Mouse (Mus musculus) adipocyte (in vitro differentiated cells): ENCODE data around the gene Mllt10.
A peak's percentile ranks its signal among the peaks of the same experiment; 100 is the strongest.

Experiments
- DNase-seq: peaks from one replicate; pipeline ENCODE4 v3.0.0-alpha.2; 2016; ENCODE audit warnings: low spot score

Mllt10 gene

DNA sequence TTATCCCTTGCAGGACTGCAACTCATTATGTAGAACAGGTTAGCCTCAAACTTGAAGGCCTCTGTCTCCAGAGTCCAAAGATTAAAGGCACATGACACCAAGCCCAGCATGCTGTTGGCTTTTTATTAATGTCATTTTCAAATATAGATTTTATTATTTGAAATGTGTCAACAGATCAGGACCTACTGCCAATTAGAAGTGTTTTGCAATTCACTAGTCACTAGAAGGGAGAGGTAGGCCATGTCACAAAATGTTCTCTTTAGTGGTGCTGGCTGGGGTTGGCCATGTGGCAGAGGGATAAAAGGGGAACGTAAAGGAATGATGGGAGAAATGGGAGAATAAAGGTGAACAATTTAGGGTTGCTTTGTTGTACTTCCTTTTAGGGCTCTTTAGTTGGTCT, 38.8 kb downstream of the Mllt10 start:
- peak; percentile 19 for DNase-seq

DNA sequence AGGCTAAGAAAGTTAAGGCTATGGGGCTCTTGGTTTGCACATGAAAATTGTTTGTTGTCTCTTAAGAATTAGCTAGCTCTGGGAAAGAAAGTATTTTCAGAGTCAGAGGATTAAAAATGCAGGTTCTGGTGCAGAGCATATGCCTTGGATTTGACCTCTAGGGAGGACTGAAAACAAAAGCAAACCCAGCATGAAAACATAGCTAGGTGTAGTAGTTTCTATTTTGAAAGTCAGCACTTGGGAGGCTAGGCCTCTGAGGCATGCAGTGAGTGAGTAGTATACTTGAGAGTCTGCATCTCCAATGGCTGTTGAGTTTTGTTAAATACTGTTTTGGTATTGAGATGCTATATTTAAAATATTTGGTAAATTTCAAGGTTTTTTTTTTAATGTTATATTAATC, 39.3 kb downstream of the Mllt10 start:
- DNase-seq: no peak

- DNase-seq: peak; percentile 52
Observed at GRCm38 (mm10) chr2:18095804-18096203, 40.8 kb downstream of the Mllt10 start.

- no peak for DNase-seq
Observed at GRCm38 (mm10) chr2:18100914-18101313, 45.9 kb downstream of the Mllt10 start.

DNA sequence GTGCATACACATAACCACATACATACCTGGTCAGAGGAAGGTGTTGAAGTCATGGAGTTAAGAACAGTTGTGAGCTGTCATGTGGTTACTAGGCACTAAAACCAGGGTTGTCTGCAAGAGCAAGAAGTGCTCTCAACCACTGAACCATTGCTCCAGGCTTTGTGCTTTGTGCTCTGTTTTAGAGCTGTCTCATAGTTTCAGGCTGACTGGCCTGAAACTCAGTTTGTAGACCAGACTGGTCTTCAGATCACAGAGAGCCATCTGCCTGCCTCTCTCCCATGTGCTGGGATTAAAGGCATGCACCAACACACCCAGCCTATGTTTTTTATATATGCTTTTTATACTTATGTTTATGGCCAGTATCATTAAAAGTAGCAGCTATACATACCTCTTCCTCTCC, 52.5 kb downstream of the Mllt10 start:
- no peak for DNase-seq

DNA sequence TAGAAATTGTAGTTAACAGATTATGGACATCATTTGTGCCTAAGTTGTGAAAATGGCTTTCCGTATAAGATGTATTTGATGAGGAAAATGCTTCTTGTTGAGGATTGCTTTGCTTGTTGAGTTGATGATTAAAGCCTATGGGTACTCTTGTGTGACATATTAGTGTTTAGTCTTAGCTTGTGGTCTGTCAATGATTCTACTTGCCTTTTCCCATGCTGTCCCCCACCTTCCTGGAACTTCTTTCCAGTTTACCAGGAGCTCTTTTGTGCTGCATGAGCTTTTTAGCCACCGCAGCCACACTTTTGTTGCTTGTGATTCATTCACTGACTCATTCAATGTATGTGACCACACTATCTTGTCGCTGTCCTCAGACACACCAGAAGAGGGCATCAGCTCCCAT, 53.2 kb downstream of the Mllt10 start:
- no peak for DNase-seq

DNA sequence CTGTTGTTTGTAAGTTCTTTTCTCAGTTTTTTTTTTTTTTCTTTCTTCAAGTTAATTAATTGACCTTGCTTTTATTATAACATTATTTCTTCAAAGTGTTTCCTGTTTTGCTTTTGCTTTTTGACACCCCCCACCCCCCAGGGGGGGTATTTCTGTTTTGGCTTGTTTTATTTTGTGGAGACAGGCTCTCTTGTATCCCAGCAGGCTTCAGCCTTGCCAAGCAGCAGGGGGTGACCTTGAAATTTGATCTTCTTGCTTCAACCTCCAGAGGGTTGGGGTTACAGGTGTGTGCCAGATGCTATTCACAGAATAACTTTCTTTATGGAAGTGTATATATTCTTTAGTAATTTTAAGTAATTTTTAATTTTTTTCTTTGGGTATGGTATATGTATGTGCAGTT, 56.4 kb downstream of the Mllt10 start:
- DNase-seq: no peak

DNA sequence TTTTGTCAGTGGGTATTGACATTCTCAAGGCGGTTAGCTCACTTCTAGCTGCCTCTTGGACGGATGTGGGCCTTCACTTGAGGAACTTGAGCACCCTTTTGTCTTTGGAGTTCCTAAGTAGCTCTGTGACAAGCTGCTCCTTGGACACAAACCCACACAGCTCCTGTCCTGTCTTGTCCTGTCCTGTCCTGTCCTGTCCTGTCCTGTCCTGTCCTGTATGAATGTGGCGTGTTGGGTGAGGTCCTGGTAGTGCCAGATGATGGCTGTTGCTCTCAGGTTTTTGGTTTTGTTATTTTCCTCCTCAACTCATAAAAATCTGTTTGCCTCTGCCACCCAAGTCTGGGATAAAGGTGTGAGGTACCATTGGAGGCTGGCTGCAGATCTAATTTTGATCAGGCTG, 61.4 kb downstream of the Mllt10 start:
- no peak for DNase-seq

- no peak for DNase-seq
Observed at GRCm38 (mm10) chr2:18138131-18138530, 83.1 kb downstream of the Mllt10 start.

- DNase-seq: peak; percentile 10
Observed at GRCm38 (mm10) chr2:18139646-18140045, 84.6 kb downstream of the Mllt10 start.

DNA sequence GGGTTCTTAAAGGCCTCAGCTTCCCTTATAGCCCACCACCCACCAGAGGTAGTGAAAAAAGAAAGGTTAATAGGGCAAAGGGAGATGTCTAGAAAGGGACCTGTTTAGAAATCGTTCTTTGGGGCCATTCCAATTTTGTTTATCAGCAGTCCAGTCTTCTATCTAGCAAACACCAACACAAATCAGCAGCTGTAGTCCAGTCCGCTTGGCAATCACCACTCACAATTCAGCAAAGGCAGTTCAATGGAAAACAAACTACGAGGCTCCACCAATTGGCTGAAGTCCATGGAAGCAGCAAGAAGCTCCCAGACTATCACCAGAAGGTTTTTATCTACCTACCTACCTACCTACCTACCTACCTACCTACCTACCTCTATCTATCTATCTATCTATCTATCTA, 101.1 kb downstream of the Mllt10 start:
- no peak for DNase-seq

DNA sequence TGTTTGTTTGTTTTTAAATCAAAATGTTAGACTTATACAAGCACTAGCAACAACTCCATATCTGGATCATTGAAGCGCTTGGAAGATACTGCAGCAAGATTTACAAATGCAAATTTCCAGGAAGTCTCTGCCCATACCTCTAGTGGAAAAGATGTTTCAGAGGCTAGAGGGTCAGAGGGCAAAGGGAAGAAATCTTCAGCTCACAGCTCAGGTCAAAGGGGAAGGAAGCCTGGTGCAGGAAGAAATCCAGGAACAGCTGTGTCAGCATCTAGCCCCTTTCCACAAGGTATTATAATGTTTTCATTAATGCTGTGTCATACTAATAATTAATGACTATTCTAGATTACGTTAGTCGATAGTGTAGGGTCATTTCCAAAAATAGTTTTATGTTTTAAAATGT, 104.4 kb downstream of the Mllt10 start:
- DNase-seq: no peak

DNA sequence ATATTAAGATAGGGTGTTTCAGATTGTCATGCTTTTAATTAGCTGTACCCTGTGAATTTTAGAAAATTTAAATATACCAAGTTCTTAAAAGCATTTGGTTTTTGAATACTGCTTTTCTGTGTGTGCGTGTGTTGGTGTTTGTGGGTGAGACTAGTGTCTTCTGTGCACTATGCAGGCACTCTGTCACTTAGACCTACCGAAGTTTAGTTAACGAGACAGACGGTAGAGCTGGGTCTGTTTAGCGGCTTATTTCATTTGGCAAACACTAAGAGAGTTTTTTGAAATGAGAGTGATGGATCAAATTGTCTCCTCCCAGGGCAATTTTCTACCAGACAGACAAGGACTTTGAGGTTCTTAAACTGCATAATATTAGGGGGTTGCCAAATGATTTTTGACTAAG, 106.0 kb downstream of the Mllt10 start:
- DNase-seq: no peak

- no peak for DNase-seq
Observed at GRCm38 (mm10) chr2:18165511-18165910, 110.5 kb downstream of the Mllt10 start.

DNA sequence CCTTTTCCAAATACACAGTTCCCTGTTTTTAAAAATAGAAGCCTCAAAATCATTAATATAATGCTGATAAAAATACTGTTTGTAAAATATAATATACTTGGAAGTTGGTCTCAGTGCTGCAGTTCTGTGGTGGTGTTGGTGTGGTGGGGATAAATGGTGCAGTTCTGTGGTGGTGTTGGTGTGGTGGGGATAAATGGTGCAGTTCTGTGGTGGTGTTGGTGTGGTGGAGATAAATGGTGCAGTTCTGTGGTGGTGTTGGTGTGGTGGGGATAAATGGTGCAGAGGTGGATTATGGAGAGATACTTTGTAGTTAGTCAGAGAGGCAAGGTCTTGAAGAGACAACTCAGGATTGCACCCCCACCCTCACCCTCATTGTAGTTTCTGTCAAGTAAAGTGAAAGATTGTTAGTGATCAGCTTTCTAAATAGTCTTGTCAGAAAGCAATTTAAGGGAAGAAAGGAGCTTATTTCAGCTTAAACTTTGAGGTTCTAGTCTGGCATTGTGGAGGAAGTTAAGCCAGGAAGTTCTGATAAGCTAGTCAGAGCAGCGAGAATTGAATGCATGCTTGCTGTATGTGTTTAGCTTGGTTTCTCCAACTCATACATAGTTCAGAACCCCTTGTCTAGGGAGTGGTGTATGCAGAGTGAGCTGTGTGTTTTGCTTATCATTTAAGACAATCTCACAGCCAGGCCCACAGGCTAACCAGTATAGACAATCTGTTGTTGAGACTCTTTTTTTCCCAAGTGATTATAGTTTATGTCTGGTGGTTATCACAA, 114.3 kb downstream of the Mllt10 start:
- DNase-seq: no peak

- no peak for DNase-seq
Observed at GRCm38 (mm10) chr2:18175234-18175633, 120.2 kb downstream of the Mllt10 start.

GRCm38 (mm10) chr2:18176235-18176634, 121.2 kb downstream of the Mllt10 start:
- DNase-seq: no peak

DNA sequence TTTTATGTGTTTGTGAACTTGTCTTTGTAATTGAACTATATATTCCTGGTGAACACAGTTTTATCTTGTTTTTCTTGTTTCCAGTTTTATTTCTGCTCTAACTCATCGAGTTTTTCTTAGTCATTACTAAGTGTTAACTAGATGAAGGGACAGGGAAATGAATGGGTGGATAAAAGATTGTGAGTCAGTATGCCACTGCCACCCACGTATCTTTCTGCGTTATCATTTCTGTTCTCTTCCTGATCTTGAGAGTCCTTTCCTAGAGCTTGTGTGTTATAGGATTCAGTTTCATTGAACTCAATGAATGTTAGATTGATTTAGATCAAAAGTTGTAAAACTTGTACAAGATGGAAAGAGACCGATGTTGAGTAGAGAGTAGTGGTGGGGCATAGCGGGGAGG, 125.3 kb downstream of the Mllt10 start:
- no peak for DNase-seq

- peak; percentile 7 for DNase-seq
Observed at GRCm38 (mm10) chr2:18181631-18182030, 126.6 kb downstream of the Mllt10 start.

- no peak for DNase-seq
Observed at GRCm38 (mm10) chr2:18183079-18183478, 128.0 kb downstream of the Mllt10 start.

DNA sequence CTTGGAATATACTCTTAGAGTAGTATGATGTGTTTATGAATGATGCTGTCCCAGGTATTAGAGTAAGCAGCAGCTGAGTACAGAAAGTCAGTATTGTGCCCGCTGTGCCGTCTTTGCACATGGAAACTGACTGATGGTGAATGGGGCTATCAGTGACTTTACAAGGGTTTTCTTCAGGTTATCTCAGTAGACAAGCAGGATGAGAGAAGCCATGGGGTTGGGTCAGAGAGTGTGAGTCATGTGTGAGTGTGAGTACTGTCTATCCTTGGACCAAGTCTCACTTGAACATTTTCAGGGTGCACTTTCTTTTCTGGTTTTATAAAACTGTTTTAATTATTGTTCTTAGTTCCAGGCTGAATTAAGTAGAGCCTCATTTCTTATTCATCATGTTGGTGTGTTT, 133.3 kb downstream of the Mllt10 start:
- no peak for DNase-seq

DNA sequence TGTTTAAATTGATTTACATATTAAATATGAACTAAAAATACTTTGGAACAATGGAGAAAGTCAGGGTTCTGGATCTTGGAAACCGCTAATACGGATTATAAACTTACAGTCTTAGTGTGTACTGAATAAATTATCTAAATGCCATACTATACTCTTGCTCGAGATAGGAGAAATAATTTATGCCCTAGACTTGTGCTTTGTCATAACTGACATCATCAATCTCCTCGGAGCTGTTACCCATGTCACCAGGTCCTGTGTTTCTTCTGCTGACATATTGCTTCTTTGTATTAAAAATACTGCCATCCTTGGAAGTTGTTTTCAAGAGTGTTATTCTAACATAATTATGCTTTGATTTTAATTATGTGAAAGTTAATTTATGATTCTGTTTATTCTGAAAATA, 140.2 kb downstream of the Mllt10 start:
- DNase-seq: no peak

DNA sequence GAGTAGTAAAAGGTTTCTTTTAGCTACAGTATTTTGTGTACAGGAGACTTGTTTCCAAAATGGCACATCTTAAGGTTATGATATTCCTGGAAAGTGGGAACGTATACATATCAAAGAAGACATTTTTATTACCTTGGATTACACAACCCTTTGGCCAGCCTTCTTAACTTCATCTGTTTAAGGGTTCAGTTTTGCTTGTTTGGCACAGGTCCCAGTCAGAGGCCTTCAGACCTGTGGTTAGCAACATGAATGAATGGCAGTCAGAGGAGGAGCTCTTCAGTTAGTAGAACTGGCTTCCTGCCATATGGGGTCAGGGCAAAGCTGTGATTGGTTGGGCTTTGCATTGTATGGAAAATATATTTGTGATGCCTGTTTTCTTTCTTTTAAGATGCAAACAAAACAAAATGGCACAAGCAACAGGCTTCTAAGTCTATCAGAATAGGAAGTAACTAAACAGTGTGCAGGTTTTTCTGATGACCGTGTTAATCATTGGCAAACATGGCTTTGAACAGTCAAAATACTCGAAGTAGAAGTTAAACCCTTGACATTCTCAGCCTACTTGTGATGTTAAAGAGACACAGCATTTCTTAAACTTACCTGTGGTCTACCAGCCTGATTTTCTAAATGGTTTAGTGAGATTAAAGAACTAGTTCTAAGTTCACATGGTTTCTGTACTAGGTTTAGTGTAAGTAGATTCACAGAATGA, 140.8 kb downstream of the Mllt10 start:
- peak; percentile 56 for DNase-seq
